Mouse (Mus musculus): ENCODE data around the gene Fam217a. TPM values are rescaled to one million over a fixed set of nuclear protein-coding genes. Genes with fewer than 3 reads are reported as not detected.
"Not testable (repeated sequence)": the region's sequence is repeated elsewhere in the genome, so short reads cannot be mapped to it uniquely, and the experiment has no call there.

Fam217a gene
- total and polyA plus RNA-seq, 2 experiments = not detected

GRCm38 (mm10) chr13:34964419-34964818 lies 40.3 kb upstream of the Fam217a start:
- Histone ChIP-seq H3K27me3 (ENCODE audit: control insufficient read depth, insufficient read depth, low read length) (no peaks in the 10 kb centered on the region; the same call in 1 of the 2 replicates), H3K79me2 (ENCODE audit: control insufficient read depth, insufficient read depth, low read length) (no peaks in the 10 kb centered on the region), H3K27ac (replicated peaks; ENCODE audit: insufficient read depth, low read depth, low read length) (no peak overlapping the region), H3K9ac (ENCODE audit: low read depth, low read length) (no peak overlapping the region), H3K36me3 (ENCODE audit: control insufficient read depth, insufficient read depth, low read length) (no peaks in the 10 kb centered on the region), H3K4me3 (ENCODE audit: insufficient read depth, low read depth, low read length) (no peak overlapping the region), H3K4me1 (ENCODE audit: control insufficient read depth, insufficient read depth, low read length) (peaks cover 10% of the 10 kb centered on the region)
- DNase-seq (ENCODE audit: extremely low read depth, low read depth, low spot score) = no peak
- TF ChIP-seq POLR2A (IDR thresholded peaks at IDR 0.05; ENCODE audit: extremely low read depth, insufficient read depth, low read length) = no peak
- TF ChIP-seq CTCF (IDR thresholded peaks at IDR 0.05; ENCODE audit: low read depth, low read length) = no peak
- 12% methylated on average over 14 of the region's 14 CpGs for WGBS

DNA sequence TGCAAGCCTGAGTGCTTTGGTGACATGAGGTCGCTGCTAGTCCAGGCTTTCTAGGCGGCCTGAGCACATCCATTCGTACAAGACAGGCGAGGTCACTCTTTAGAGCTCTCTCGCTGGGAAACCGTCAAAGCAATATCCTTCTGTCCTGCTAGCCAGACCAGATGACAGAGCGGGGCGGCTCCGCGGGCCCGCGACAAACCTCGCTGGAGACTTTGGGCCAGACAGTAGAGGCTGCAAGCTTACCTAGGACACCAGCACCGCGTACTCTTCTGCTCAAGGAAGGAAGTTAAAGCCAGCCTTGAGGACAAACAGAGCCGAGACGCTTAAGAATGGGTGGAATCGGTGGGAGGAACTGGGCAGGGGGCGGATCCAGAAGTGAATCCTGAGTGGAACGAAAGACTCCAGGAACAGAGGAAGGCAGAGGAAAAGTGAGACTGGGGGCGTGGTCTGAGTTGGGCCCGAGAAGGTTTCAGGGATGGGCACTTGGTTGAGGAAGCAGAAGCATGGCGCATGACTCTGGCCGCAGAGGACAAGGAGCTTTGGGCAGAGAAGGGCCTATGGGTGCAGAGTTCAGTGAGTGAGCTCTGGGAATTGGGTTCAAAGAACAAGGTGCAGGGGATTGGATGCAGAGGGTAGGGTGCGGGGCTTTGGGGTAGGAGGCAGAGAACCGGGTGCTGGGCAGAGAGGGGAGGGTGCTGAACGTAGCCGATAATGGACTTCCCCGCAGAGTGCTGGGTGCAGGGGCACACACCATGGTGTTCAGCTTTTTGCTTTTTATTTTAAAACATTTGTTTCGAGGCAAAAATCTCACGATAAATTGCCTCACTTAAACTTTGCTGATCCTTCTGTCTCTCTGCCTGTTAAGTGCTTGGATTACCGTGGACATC lies 39.6 kb upstream of the Fam217a start, which contains the start of gene Eci3:
TSS of gene Eci3 (minus strand) at position 300 of the 887 bp plus-strand sequence.
- no peak within 1 kb of the TSS for H3K9ac ChIP-seq (ENCODE audit: low read depth, low read length)
- WGBS = 7% methylated on average over 32 of the region's 32 CpGs
- no peaks in the 10 kb centered on the region for H3K36me3 ChIP-seq (ENCODE audit: control insufficient read depth, insufficient read depth, low read length)
- peak within 1 kb of the TSS; percentile 23; the same call in 1 of the 2 replicates for H3K4me3 ChIP-seq (ENCODE audit: insufficient read depth, low read depth, low read length)
- no peaks in the 10 kb centered on the region for H3K79me2 ChIP-seq (ENCODE audit: control insufficient read depth, insufficient read depth, low read length)
- H3K27me3 ChIP-seq (ENCODE audit: control insufficient read depth, insufficient read depth, low read length) = no peaks in the 10 kb centered on the region; the same call in 1 of the 2 replicates
- peaks cover 10% of the 10 kb centered on the region for H3K4me1 ChIP-seq (ENCODE audit: control insufficient read depth, insufficient read depth, low read length)
- TF ChIP-seq POLR2A (IDR thresholded peaks at IDR 0.05; ENCODE audit: extremely low read depth, insufficient read depth, low read length) = no peak
- TF ChIP-seq CTCF (IDR thresholded peaks at IDR 0.05; ENCODE audit: low read depth, low read length) = no peak
- DNase-seq (ENCODE audit: extremely low read depth, low read depth, low spot score) = no peak
- H3K27ac ChIP-seq (replicated peaks; ENCODE audit: insufficient read depth, low read depth, low read length) = no peak within 1 kb of the TSS

GRCm38 (mm10) chr13:34960996-34961770 lies 37.1 kb upstream of the Fam217a start:
- Histone ChIP-seq H3K4me3 (ENCODE audit: insufficient read depth, low read depth, low read length) (no peak overlapping the region), H3K27me3 (ENCODE audit: control insufficient read depth, insufficient read depth, low read length) (no peaks in the 10 kb centered on the region; the same call in 1 of the 2 replicates), H3K79me2 (ENCODE audit: control insufficient read depth, insufficient read depth, low read length) (no peaks in the 10 kb centered on the region), H3K9ac (ENCODE audit: low read depth, low read length) (no peak overlapping the region), H3K4me1 (ENCODE audit: control insufficient read depth, insufficient read depth, low read length) (peaks cover 10% of the 10 kb centered on the region), H3K36me3 (ENCODE audit: control insufficient read depth, insufficient read depth, low read length) (no peaks in the 10 kb centered on the region), H3K27ac (replicated peaks; ENCODE audit: insufficient read depth, low read depth, low read length) (no peak overlapping the region)
- no peak for TF ChIP-seq POLR2A (IDR thresholded peaks at IDR 0.05; ENCODE audit: extremely low read depth, insufficient read depth, low read length)
- no peak for TF ChIP-seq CTCF (IDR thresholded peaks at IDR 0.05; ENCODE audit: low read depth, low read length)
- DNase-seq (ENCODE audit: extremely low read depth, low read depth, low spot score) = peak; percentile 85
- WGBS = 36% methylated on average over 4 of the region's 4 CpGs

- not testable (repeated sequence) for H3K9ac ChIP-seq (ENCODE audit: low read depth, low read length); H3K27ac ChIP-seq (replicated peaks; ENCODE audit: insufficient read depth, low read depth, low read length); H3K79me2 ChIP-seq (ENCODE audit: control insufficient read depth, insufficient read depth, low read length); H3K36me3 ChIP-seq (ENCODE audit: control insufficient read depth, insufficient read depth, low read length); H3K4me1 ChIP-seq (ENCODE audit: control insufficient read depth, insufficient read depth, low read length); H3K27me3 ChIP-seq (ENCODE audit: control insufficient read depth, insufficient read depth, low read length); H3K4me3 ChIP-seq (ENCODE audit: insufficient read depth, low read depth, low read length); DNase-seq (ENCODE audit: extremely low read depth, low read depth, low spot score)
- 95% methylated on average over 3 of the region's 3 CpGs for WGBS
Observed at GRCm38 (mm10) chr13:34958158-34958557, 34.0 kb upstream of the Fam217a start.

GRCm38 (mm10) chr13:34956901-34957300 lies 32.8 kb upstream of the Fam217a start:
- WGBS = 88% methylated on average over 4 of the region's 4 CpGs
- H3K79me2 ChIP-seq (ENCODE audit: control insufficient read depth, insufficient read depth, low read length) = no peaks in the 10 kb centered on the region
- no peak for DNase-seq (ENCODE audit: extremely low read depth, low read depth, low spot score)
- peaks cover 5% of the 10 kb centered on the region; the same call in 1 of the 2 replicates for H3K4me1 ChIP-seq (ENCODE audit: control insufficient read depth, insufficient read depth, low read length)
- no peak for TF ChIP-seq POLR2A (IDR thresholded peaks at IDR 0.05; ENCODE audit: extremely low read depth, insufficient read depth, low read length)
- no peak for TF ChIP-seq CTCF (IDR thresholded peaks at IDR 0.05; ENCODE audit: low read depth, low read length)
- H3K27ac ChIP-seq (replicated peaks; ENCODE audit: insufficient read depth, low read depth, low read length) = no peak overlapping the region
- H3K4me3 ChIP-seq (ENCODE audit: insufficient read depth, low read depth, low read length) = no peak overlapping the region
- H3K27me3 ChIP-seq (ENCODE audit: control insufficient read depth, insufficient read depth, low read length) = no peaks in the 10 kb centered on the region; the same call in 1 of the 2 replicates
- H3K36me3 ChIP-seq (ENCODE audit: control insufficient read depth, insufficient read depth, low read length) = no peaks in the 10 kb centered on the region
- no peak overlapping the region for H3K9ac ChIP-seq (ENCODE audit: low read depth, low read length)

DNA sequence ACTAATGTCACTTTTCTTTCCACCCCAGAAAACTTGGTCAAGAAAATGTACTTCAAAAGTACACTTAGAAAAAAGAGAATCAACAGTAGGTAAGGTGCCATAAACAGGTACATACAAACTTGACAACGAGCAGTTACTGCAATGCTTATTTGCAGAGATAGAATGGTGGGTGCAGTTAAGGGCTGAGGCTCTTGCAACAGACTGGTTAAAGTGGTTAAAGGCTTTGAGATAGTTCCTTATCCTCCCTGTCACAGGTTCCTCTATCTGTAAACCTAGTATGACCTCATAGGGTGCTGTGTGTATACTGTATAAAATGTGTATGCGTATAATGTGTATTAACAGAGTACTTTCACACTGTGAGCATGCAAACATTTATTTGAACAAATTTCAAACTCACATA lies 27.3 kb upstream of the Fam217a start:
- H3K9ac ChIP-seq (ENCODE audit: low read depth, low read length); H3K27ac ChIP-seq (replicated peaks; ENCODE audit: insufficient read depth, low read depth, low read length); DNase-seq (ENCODE audit: extremely low read depth, low read depth, low spot score); H3K4me1 ChIP-seq (ENCODE audit: control insufficient read depth, insufficient read depth, low read length); H3K4me3 ChIP-seq (ENCODE audit: insufficient read depth, low read depth, low read length); H3K79me2 ChIP-seq (ENCODE audit: control insufficient read depth, insufficient read depth, low read length); H3K27me3 ChIP-seq (ENCODE audit: control insufficient read depth, insufficient read depth, low read length); H3K36me3 ChIP-seq (ENCODE audit: control insufficient read depth, insufficient read depth, low read length): not testable (repeated sequence)
- 90% methylated on average over 2 of the region's 2 CpGs for WGBS

Data from liver, adult 2 months (tissue).